Mouse (Mus musculus) testis, adult 2 months (tissue): ENCODE data around the gene Tmem259. TPM values are rescaled to one million over a fixed set of nuclear protein-coding genes. Genes with fewer than 3 reads are reported as not detected.

Source experiments
- H3K27ac ChIP-seq: fragments of 200-500 bp; 2 replicates; pipeline ENCODE4 v1.5.1; 2012; ENCODE audit warnings: low read depth, low read length; ENCODE audit not compliant: control insufficient read depth, insufficient read depth
- H3K27me3 ChIP-seq: fragments of 200-500 bp; 2 replicates; pipeline ENCODE4 v1.6.1; 2012; ENCODE audit warnings: mild to moderate bottlenecking, low read length, moderate library complexity; ENCODE audit not compliant: control insufficient read depth, insufficient read depth
- H3K36me3 ChIP-seq: fragments of 200-500 bp; 2 replicates; pipeline ENCODE4 v1.6.1; 2012; ENCODE audit warnings: mild to moderate bottlenecking, low read length; ENCODE audit not compliant: control insufficient read depth, insufficient read depth
- H3K4me1 ChIP-seq: fragments of 200-500 bp; 2 replicates; pipeline ENCODE4 v1.6.1; 2012; ENCODE audit warnings: low read length; ENCODE audit not compliant: control insufficient read depth, insufficient read depth
- H3K4me3 ChIP-seq: fragments of 200-500 bp; 2 replicates; pipeline ENCODE4 v1.5.1; 2012; ENCODE audit warnings: low read depth, mild to moderate bottlenecking, low read length, moderate library complexity, mixed read lengths; ENCODE audit not compliant: control insufficient read depth
- CTCF ChIP-seq: fragments of 200-500 bp; IDR thresholded peaks from 2 replicates; pipeline ENCODE4 v1.5.1; 2012; ENCODE audit warnings: low read depth, mild to moderate bottlenecking, inconsistent platforms, low read length, moderate library complexity; ENCODE audit not compliant: control insufficient read depth, insufficient read depth, insufficient replicate concordance
- POLR2A ChIP-seq: fragments of 200-500 bp; IDR thresholded peaks from 2 replicates; pipeline ENCODE4 v1.6.1; 2012; ENCODE audit warnings: low read depth, mild to moderate bottlenecking, inconsistent platforms, low read length, moderate library complexity; ENCODE audit not compliant: control insufficient read depth
- polyA plus RNA-seq: library from polyadenylated mRNA; depleted of rRNA; stranded (reverse); fragments of >200 nt; gene quantifications from 2 replicates; pipeline ENCODE4 v1.2.3, GENCODE M21; 2012

The Tmem259 gene
- polyA plus RNA-seq, 1 experiment, result 202 TPM

- no peak overlapping the region for H3K4me3 ChIP-seq
- peaks cover 29% of the 10 kb centered on the region for H3K4me1 ChIP-seq
- no peaks in the 10 kb centered on the region for H3K36me3 ChIP-seq
- no peak overlapping the region for H3K27ac ChIP-seq
- no peak for TF ChIP-seq CTCF
- no peak for TF ChIP-seq POLR2A
- no peaks in the 10 kb centered on the region for H3K27me3 ChIP-seq
Observed at GRCm38 (mm10) chr10:79936284-79936910, 47.7 kb downstream of the Tmem259 start.

- TF ChIP-seq CTCF (no peak), POLR2A (no peak)
- Histone ChIP-seq H3K36me3 (no peaks in the 10 kb centered on the region), H3K4me1 (peaks cover 29% of the 10 kb centered on the region)
Observed at GRCm38 (mm10) chr10:79934794-79935569, 49.1 kb downstream of the Tmem259 start.

GRCm38 (mm10) chr10:79934272-79934721 is 49.8 kb downstream of the Tmem259 start:
- H3K27me3 ChIP-seq, result no peaks in the 10 kb centered on the region
- no peak for TF ChIP-seq POLR2A
- TF ChIP-seq CTCF, result no peak
- peaks cover 31% of the 10 kb centered on the region for H3K4me1 ChIP-seq
- no peaks in the 10 kb centered on the region for H3K36me3 ChIP-seq
- no peak overlapping the region for H3K27ac ChIP-seq
- no peak overlapping the region for H3K4me3 ChIP-seq

More at GRCm38 (mm10) chr10:79934794-79935569, 49.1 kb downstream of the Tmem259 start:
- Histone ChIP-seq H3K27me3 (no peaks in the 10 kb centered on the region), H3K27ac (no peak overlapping the region), H3K4me3 (no peak overlapping the region)

GRCm38 (mm10) chr10:79933861-79934260 is 50.3 kb downstream of the Tmem259 start:
- no peaks in the 10 kb centered on the region for H3K36me3 ChIP-seq
- no peaks in the 10 kb centered on the region for H3K27me3 ChIP-seq
- H3K4me3 ChIP-seq, result peak overlapping the region; percentile 7; the same call in 1 of the 2 replicates
- no peak overlapping the region for H3K27ac ChIP-seq
- TF ChIP-seq POLR2A, result no peak
- TF ChIP-seq CTCF, result no peak
- peaks cover 33% of the 10 kb centered on the region for H3K4me1 ChIP-seq

DNA sequence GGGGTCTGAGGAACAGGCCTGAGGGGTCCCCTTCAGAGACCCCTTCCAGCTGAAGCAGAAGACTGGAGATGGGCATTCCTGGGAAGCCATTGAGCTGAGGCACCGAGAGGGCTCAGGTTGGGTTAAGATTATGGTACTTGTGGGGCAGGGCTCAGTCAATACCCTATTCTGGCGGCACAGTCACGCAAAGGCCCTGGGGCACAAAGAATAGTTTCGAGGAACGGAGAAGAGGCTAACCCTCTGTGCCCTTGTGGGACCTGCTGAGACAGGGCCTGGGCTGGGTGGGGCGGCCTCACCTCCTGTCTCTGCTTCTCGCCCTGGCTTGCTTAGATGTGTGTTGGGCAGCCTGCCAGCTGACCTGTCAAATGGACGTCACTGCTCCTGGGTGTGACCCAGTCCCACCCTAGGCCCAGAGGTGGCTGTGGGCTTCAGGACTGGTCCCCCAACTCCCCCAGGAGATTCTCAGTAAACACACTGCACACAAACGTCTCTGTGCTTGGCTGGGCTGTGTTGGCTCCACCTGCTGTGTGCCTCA is 50.9 kb downstream of the Tmem259 start:
- Histone ChIP-seq H3K4me1 (peaks cover 33% of the 10 kb centered on the region), H3K36me3 (no peaks in the 10 kb centered on the region), H3K4me3 (peak overlapping the region; percentile 7), H3K27me3 (no peaks in the 10 kb centered on the region), H3K27ac (no peak overlapping the region)
- TF ChIP-seq CTCF (no peak), POLR2A (no peak)

DNA sequence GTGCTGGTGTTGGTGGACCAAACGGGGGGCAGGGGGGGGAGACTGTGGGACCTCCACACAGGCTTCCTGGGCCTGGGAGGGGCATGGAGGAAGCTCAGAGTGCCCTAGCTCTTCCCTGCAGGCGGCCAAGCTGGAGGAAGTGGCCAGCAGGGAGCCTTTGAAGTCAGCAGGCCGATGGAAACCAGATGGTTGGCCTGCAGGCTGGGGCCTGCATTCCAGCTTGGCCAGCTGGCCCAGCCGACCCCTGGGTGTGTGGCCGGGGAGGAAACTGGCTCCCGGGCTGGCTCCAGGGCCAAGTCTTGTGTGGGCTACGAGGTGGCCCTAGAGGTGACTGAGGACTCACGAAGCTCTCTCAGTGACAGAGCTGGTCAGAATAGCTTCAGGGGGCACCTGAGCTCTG is 51.4 kb downstream of the Tmem259 start:
- Histone ChIP-seq H3K36me3 (no peaks in the 10 kb centered on the region), H3K4me3 (peak overlapping the region; percentile 83), H3K27me3 (no peaks in the 10 kb centered on the region), H3K27ac (no peak overlapping the region), H3K4me1 (peaks cover 38% of the 10 kb centered on the region)
- TF ChIP-seq CTCF (no peak), POLR2A (no peak)

DNA sequence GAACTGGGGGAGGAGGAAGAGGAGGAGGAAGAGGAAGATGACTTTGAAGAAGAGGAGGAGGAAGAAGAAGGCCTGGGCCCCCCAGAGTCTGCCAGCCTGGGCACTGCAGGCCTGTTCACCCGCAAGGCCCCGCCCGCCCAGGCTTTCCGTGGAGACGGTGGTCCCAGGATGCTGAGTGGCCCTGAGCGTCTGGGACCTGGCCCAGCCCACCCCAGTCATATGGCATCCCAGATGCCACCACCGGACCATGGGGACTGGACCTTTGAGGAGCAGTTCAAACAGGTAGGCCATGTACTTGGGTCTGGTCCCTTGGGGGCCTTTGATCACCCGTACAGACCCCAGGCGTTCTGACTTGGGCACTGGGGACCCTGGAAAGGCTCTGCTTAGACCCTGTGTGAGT is 52.3 kb downstream of the Tmem259 start:
- TF ChIP-seq CTCF, result no peak
- TF ChIP-seq POLR2A, result no peak
- Histone ChIP-seq H3K4me1 (peaks cover 39% of the 10 kb centered on the region), H3K27ac (no peak overlapping the region), H3K4me3 (peak overlapping the region; percentile 83), H3K36me3 (no peaks in the 10 kb centered on the region), H3K27me3 (no peaks in the 10 kb centered on the region)
